Mouse (Mus musculus): Measurements from ENCODE around the gene Psmd1. TPM values are rescaled to one million over a fixed set of nuclear protein-coding genes. Genes with fewer than 3 reads are reported as not detected.

Psmd1 gene
- total RNA-seq, 2 experiments from 2014 or later = 114 to 115 TPM

DNA sequence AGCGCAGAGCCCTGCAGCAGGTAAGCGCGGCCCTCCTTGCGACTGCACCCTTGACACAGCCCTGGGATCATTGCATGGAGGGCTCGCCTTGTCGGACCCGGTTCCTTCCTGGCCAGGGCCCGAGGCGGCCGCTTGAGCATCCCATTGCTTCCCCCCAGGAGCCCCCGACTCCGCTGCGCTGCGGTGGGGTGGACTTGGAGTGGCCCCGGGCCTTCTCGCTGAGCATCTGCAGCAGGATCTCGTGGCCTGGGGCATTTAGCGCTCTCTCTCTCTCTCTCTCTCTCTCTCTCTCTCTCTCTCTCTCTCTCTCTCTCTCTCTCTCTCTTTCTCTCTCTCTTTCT is 90.6 kb downstream of the Psmd1 start:
- no peak for DNase-seq (ENCODE audit: low spot score in 2 of 2)

DNA sequence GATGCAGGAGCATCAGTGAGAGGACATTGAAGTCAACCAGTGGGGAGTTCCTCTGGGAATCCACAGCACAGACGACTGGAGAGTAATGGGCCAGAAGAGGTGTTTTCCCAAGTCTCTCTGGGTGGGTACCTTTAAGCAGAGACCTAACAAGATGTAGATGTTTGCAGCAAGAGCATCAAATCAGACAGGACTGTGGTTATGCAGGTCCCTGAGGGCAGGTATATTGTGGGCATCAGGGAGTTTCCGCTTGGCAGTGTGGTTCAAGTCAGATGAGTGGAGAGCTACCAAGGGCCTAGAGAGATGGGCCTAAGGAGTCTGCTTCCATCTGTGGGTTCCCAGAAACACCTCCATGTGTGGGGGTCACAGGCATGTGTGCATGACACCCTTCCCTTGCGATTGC is 91.9 kb downstream of the Psmd1 start:
- no peak for DNase-seq (ENCODE audit: low spot score in 2 of 2)

DNA sequence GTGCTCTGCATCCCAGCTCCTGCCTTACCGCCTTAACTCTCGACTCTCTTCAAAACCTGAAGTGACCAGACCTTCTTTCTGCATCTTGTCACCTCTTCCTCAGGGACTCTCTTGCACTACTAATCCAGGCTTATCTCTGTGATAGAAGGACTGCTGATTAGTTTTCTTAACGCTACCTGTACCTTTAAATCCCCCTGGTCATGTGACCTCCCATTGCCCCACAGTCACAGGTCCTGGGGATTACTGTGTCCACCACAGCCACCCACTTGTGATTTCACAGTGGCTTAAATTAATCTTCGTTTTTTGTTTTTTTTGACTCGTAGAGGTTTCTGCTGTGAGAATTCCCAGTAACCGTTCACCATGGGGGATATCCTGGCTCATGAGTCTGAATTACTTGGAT is 92.4 kb downstream of the Psmd1 start:
- no peak for DNase-seq (ENCODE audit: low spot score in 2 of 2)

DNA sequence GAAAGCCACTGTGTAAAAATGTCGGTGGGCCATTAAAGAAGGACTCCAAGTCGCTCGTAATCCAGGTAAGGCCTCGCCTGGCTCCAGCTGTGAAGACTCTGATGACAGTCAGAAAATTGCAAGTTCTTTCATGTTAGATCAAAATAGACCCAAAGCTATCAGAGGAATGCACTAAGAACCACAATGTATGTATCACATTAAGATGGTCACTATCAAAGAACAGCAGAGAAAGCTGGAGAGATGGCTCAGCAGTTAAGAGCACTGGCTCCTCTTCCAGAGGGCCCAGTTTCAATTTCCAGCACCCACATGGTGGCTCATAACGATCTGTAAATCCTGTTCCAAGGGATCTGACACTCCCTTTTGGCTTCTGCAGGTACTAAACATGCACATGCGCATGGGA is 95.9 kb downstream of the Psmd1 start:
- no peak for DNase-seq (ENCODE audit: low spot score in 2 of 2)

DNA sequence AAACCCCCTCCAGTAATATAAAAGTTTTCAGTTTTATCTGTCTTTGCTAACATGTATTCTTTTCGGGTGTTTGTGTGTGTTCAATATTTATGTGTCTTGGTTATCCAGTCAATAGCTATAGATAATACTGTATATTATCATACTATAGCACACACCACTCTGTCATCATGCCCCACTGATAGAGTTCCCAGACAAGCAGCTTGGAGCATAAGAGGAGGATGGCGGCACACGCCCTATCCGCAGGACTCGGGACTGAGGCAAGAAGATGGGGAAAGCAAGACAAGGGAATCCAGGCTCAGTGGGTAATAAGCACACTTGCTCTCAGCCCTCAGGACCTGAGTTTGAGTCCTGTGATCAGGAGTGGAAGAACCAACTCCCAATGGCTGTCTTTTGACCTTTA is 96.3 kb downstream of the Psmd1 start:
- no peak for DNase-seq (ENCODE audit: low spot score in 2 of 2)

DNA sequence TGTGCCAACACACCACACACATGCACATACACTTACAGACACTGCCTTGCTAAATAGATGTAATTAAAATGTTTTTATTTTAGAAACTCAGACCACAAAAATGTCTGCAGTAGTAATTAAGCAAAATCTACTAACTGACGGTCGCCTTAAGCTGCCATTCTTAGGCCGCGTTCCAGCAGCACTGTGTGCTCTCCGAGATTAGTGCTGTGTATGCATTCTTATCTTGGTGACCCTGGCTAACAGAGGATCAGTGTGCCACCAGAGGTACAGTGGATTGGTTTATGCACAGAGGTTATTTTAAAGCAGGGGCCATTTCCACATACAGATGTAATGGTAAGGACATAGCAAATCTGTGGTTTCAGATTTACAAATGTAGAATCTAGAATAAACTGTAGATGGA is 96.9 kb downstream of the Psmd1 start:
- DNase-seq (ENCODE audit: low spot score in 2 of 2) = no peak

DNA sequence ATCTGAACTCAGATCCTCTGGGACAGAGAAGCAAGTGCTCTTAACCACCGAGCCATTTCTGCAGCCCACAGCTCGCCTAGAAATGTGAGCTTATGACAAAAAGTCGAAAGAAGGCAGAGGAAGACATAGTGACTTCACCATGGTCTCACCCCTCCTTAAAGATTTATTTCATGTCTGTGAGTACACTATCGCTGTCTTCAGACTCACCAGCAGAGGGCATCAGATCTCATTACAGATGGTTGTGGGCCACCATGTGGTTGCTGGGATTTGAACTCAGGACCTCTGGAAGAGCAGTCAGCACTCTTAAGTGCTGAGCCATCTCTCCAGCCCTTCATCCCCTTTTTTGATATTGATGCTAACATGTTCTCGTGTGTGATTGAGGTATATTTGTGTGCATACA is 110.4 kb downstream of the Psmd1 start:
- DNase-seq (ENCODE audit: low spot score in 2 of 2) = no peak

DNA sequence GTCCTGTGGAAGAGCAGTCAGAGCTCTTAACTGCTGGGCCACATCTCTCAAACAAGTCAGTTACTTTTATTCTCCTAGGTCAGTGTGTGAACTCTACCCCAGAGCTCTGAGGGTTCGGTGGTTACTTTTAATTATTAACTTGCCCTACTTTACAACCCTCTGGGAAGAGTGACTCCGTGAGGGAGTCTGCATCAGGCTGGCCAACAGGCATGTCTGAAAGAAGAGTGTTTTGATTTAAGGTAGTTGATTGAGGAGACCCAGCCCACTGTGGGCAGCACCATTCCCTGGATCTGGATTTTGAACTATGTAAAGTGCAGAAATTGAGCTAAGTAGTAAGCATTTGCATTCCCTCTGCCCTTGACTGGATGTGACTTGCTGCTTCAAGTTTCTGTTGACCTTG is 111.9 kb downstream of the Psmd1 start:
- no peak for DNase-seq (ENCODE audit: low spot score in 2 of 2)

DNA sequence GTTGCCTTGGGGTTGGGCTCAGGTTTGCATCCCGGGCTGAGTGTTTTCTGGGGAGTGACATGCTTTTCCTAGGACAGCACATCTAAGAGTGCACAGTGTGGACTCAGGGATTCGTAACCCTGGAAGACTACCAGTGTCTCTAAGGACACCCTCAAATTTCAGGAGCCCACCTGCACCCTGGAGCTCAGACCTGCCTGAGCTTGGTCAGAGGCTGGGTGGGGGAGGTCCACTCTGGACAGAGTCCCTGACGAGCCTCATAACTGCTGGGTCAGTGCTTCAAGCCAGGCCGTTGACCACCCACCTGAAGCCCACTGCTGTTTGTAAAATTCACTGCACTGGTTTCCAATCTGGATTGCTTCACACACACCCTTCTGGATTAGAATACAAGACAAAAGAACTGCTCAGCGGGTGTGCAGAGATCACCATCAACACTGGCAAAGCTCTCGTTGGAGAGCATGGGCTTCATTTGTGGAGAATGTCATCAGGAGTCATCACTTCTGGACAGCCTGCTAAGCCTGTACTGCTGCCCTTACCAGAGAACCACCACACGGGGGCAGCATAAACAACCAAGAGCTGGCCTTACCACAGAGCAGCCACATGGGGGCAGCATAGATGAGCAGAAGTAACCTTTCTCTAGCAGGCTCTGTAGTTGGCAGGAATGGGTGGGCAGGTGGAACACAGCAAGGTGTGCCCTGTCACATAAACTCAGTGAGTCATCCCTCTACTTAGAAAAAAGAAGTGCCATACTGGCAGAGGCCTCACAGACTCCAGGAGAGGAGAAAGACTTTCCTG is 114.5 kb downstream of the Psmd1 start:
- DNase-seq (ENCODE audit: low spot score in 2 of 2) = peak; percentile 82 to 84

DNA sequence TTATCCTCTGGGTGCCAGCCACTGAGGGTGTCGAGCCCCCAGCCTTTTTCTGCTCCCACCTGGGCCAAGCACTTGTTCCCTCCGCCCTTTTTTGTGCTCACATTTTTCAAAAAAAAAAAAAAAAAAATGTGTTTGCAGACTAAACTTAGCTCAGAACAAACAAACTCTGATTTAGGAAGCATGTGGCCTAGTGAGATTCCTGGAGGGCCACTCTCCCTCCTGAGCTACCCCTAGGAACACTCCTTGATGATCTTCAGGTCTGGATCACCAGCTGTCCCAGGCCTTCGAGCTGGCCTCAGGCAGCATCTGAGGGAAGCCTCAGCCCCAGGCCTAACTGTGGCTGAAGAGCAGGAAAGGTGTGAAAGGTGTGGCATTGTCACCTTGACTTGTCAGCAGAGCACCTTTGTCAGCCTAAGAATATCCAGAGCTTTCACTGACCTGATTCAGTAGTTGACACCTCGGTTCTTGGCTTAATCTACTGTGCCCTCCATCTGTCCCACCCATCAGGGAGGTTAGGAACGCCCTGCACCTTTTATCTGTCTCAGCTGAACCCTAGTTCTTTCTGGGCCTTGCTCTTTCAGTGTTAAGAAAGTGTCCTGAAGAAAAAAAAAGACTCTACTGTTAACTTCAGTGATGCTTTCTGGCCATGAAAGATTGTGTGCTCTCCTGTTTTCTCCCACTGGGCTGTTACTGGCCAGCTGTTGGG is 118.0 kb downstream of the Psmd1 start:
- DNase-seq (ENCODE audit: low spot score in 2 of 2) = no peak

DNA sequence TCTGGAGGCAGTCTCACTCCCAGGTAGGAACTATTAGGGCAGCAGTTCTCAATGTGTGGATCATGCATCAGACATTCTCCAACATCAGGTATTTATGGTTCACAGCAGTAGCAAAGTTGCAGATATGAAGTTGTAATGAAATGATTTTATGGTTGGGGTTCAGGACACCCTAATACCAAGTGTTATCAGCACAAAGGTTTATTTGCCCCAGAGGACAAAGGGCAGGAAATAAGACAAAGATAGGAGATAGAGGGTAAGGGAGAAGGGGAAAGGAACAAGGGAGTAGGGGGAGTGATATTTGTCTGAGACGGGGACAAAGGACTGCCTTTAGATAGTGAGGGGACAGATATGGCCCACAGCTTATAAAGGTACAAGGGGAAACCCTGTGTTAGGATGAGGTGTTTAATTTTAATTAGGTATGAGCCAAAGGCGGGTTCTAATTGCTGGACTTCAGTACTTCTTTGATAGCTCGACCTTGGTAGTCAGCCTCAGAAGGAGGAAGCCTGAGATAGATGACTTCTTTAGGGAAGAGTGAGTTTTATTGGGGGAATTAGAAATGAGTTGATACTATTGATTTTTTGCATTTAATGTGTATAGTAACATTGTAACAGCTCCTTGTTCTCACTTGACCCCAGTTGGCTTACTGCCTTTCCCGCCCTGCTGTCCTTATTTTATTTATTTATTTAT is 119.5 kb downstream of the Psmd1 start:
- no peak for DNase-seq (ENCODE audit: low spot score in 2 of 2)

DNA sequence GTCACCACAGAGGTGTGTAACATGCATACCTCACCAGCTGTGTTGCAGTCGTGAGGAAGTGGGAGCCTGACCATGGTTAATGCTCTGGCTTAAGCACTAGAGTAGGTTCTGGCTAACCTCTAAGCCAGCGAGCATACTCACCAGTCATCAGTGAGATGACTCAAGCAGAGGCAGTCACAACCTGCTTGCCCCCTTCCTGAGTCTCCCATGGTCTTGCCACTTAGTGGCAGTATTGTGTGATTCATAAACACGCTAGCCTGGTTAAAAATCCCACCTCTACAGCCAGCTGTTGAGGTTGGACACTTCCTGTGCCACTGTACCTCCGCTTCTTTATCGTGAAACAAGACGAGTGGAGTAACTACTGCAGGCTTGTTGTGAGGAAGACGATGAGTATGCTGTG is 122.6 kb downstream of the Psmd1 start:
- DNase-seq (ENCODE audit: low spot score in 2 of 2) = no peak

DNA sequence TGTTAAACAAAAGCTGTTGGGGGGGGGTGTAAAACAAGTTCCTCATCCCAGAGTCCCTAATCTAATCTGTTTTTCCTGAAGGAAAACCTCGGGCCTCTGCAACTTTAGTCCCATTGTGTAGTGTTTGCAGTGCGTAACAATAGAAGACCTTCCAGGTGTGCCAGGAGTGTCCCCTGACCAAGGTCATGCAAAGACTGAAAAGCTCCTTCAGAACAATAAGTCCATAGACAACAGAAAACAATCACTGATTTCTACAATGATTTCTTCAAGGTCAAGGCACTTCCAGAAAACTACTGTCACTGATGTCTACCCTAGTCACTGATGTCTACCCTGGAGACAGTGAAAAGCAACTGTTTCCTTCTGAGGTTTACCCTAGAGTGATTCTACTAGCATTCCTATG is 123.7 kb downstream of the Psmd1 start:
- DNase-seq (ENCODE audit: low spot score in 2 of 2) = no peak

DNA sequence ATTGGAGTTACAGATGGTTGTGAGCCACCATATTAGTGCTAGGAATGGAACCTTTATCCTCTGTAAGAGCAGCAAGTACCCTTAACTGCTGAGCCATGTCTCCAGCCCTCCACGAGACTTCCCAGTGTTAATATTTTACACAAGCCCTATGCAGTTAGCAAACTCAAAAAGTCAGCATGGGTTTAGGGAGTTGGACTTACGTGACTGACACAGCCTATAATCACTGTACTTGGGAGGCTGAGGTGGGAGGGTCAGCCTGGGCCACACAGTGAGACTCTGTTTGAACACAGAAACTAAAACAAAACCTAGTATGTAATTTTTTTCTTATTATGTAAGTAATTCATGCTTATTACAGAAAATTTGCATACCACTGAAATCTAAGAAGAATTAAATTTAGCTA is 124.1 kb downstream of the Psmd1 start:
- no peak for DNase-seq (ENCODE audit: low spot score in 2 of 2)

Other genes starting within 250 kb of the Psmd1 start
- gene Itm2c, start 170.1 kb upstream of the Psmd1 start, total RNA-seq (2021) = 100 to 1,000 TPM; 731 to 809 TPM
- 1 to 10 TPM; 5.2 to 7.7 TPM for gene 4933407L21Rik, start 135.9 kb upstream of the Psmd1 start, total RNA-seq (2021)
- under 1 TPM; 0.09 to 0.14 TPM for gene Gpr55, start 103.4 kb upstream of the Psmd1 start, total RNA-seq (2021)
- gene Spata3, start 47.6 kb upstream of the Psmd1 start, total RNA-seq (2021) = under 1 TPM; 0.37 to 0.79 TPM
- gene 2810459M11Rik, start 18.5 kb upstream of the Psmd1 start, total RNA-seq (2021) = 10 to 100 TPM; 10.8 to 10.9 TPM
- not detected for gene Htr2b, start 47.6 kb downstream of the Psmd1 start, total RNA-seq (2021)
- gene Gm21972, start 69.2 kb downstream of the Psmd1 start, total RNA-seq (2021) = 10 to 100 TPM in 1 of 2 experiments, 1 to 10 TPM in 1; 9.8 to 10.3 TPM
- 10 to 100 TPM; 32.2 to 36.4 TPM for gene Armc9, start 90.4 kb downstream of the Psmd1 start, total RNA-seq (2021)
- gene B3gnt7, start 238.4 kb downstream of the Psmd1 start, total RNA-seq (2021) = 1 to 10 TPM in 1 of 2 experiments, under 1 TPM in 1; 0.77 to 1.1 TPM

Measured in left cerebral cortex, adult 18-20 months (tissue).